Mouse (Mus musculus): ENCODE results near the gene 1700029H14Rik. TPM values are rescaled to one million over a fixed set of nuclear protein-coding genes. Genes with fewer than 3 reads are reported as not detected.

1700029H14Rik gene
- polyA plus RNA-seq, 1 experiment, result 20.4 TPM

GRCm38 (mm10) chr8:13550718-13551573, 11.3 kb downstream of the 1700029H14Rik start:
- H3K36me3 ChIP-seq (replicated peaks; ENCODE audit: low read length), result peaks cover 63% of the 10 kb centered on the region
- peak overlapping the region; percentile 46 for H3K4me3 ChIP-seq (replicated peaks)
- H3K4me1 ChIP-seq, result peaks cover 59% of the 10 kb centered on the region
- H3K9me3 ChIP-seq, result peaks cover 5% of the 10 kb centered on the region
- TF ChIP-seq GATA1 (IDR thresholded peaks at IDR 0.05; ENCODE audit: borderline replicate concordance, low read length), result no peak
- TF ChIP-seq FLI1 (IDR thresholded peaks at IDR 0.05; ENCODE audit: low read length), result no peak
- peaks cover 11% of the 10 kb centered on the region for H3K27me3 ChIP-seq (replicated peaks)

DNA sequence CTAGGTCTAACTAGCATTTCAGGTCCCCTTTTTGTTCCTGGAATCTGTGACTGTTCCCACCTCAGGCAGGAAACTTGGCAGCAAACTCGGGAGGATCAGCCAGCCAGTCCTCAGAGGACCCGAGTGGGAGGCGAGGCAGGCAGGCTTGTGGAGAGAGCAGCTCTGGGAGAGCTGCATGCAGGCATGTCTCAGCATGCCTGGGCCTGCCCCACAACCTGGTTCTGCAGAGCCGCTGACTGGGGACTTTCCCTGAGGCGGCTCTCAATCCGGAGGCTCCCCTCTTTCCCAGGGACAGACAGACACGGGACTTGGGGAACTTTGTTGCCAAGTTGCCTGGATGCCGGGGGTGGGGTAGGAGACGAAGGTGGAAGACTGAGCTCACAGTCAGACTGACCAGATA, 13.4 kb downstream of the 1700029H14Rik start:
- H3K4me1 ChIP-seq, result peaks cover 40% of the 10 kb centered on the region
- H3K4me3 ChIP-seq (replicated peaks), result no peak overlapping the region
- H3K27me3 ChIP-seq (replicated peaks), result peaks cover 8% of the 10 kb centered on the region
- no peak for TF ChIP-seq FLI1 (IDR thresholded peaks at IDR 0.05; ENCODE audit: low read length)
- no peak for TF ChIP-seq GATA1 (IDR thresholded peaks at IDR 0.05; ENCODE audit: borderline replicate concordance, low read length)
- H3K36me3 ChIP-seq (replicated peaks; ENCODE audit: low read length), result peaks cover 57% of the 10 kb centered on the region
- peaks cover 15% of the 10 kb centered on the region for H3K9me3 ChIP-seq

- peaks cover 11% of the 10 kb centered on the region for H3K27me3 ChIP-seq (replicated peaks)
- H3K4me1 ChIP-seq, result peaks cover 40% of the 10 kb centered on the region
- TF ChIP-seq FLI1 (IDR thresholded peaks at IDR 0.05; ENCODE audit: low read length) (no peak), GATA1 (IDR thresholded peaks at IDR 0.05; ENCODE audit: borderline replicate concordance, low read length) (no peak)
- H3K4me3 ChIP-seq (replicated peaks), result no peak overlapping the region
- peaks cover 19% of the 10 kb centered on the region for H3K9me3 ChIP-seq
- H3K36me3 ChIP-seq (replicated peaks; ENCODE audit: low read length), result peaks cover 55% of the 10 kb centered on the region
Observed at GRCm38 (mm10) chr8:13548235-13548634, 14.0 kb downstream of the 1700029H14Rik start.

- H3K27me3 ChIP-seq (replicated peaks), result peaks cover 15% of the 10 kb centered on the region
- TF ChIP-seq GATA1 (IDR thresholded peaks at IDR 0.05; ENCODE audit: borderline replicate concordance, low read length), result no peak
- no peak for TF ChIP-seq FLI1 (IDR thresholded peaks at IDR 0.05; ENCODE audit: low read length)
- H3K9me3 ChIP-seq, result peaks cover 20% of the 10 kb centered on the region
- no peak overlapping the region for H3K4me3 ChIP-seq (replicated peaks)
- H3K4me1 ChIP-seq, result peaks cover 34% of the 10 kb centered on the region
- H3K36me3 ChIP-seq (replicated peaks; ENCODE audit: low read length), result peaks cover 42% of the 10 kb centered on the region
Observed at GRCm38 (mm10) chr8:13546421-13546820, 15.8 kb downstream of the 1700029H14Rik start.

DNA sequence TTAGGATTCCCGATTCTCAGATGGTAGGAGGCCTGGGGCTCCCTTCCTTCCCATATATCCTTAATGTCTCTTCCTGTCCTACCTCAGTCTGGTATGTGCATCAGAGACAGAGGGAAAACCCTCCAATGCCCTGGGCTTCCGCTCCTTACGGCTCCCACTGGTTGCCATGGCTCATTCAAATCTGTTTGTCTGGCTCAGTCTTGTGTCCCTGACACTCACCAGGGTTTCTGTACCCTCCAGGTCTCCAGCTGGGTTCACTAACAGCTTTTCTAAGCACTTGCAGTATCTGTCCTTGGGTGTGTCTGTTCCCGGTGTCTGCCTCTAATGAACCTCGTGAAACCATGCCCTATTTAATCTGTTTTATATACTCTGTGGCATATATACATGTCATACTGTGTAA, 20.7 kb downstream of the 1700029H14Rik start:
- TF ChIP-seq FLI1 (IDR thresholded peaks at IDR 0.05; ENCODE audit: low read length) (no peak), GATA1 (IDR thresholded peaks at IDR 0.05; ENCODE audit: borderline replicate concordance, low read length) (no peak)
- Histone ChIP-seq H3K4me1 (no peaks in the 10 kb centered on the region), H3K9me3 (peaks cover 24% of the 10 kb centered on the region), H3K27me3 (replicated peaks) (peaks cover 22% of the 10 kb centered on the region), H3K36me3 (replicated peaks; ENCODE audit: low read length) (peaks cover 8% of the 10 kb centered on the region), H3K4me3 (replicated peaks) (no peak overlapping the region)

DNA sequence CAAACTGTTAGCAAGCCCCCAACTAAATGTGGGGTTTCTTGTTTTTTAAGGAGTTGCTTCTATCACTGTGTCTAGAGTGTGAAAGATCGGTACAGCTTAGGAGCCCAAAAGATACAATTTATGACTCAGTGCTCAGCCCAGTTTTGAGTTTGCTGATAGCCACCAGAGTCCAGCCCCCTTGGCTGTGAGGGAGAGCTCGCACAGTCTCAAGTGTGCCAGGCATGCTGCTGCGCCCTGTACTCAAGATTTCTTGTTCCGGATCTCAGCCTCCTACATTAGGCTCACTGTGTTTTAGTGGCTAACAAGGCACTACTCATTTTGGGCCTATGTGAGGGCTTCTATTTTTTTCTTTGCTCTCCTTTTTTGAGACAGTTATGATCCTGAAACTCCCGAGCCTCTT, 22.1 kb downstream of the 1700029H14Rik start:
- Histone ChIP-seq H3K9me3 (peaks cover 10% of the 10 kb centered on the region; the same call in 1 of the 2 replicates), H3K4me3 (replicated peaks) (no peak overlapping the region), H3K36me3 (replicated peaks; ENCODE audit: low read length) (peaks cover 8% of the 10 kb centered on the region), H3K4me1 (no peaks in the 10 kb centered on the region), H3K27me3 (replicated peaks) (peaks cover 20% of the 10 kb centered on the region)
- no peak for TF ChIP-seq GATA1 (IDR thresholded peaks at IDR 0.05; ENCODE audit: borderline replicate concordance, low read length)
- TF ChIP-seq FLI1 (IDR thresholded peaks at IDR 0.05; ENCODE audit: low read length), result no peak

DNA sequence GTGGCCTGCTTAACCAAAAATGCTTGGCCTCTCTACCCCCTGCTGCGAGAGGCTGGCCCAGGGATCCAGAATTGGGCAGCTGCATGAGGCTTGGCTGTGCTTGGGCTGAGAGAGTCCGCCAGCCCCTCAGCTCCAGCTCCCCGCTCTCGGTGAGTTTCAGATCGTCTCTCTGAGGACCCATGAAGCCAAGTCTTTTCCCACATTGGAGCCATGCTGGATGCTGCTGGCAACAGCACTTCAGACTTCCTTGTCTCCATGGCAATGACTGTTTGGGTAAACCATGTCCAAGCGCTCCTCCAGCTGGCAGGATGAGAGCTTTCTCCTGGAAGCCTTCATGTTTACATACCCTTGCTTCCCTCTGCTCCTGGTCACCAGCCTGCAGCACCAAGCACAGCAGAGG, 23.4 kb downstream of the 1700029H14Rik start:
- Histone ChIP-seq H3K36me3 (replicated peaks; ENCODE audit: low read length) (peaks cover 8% of the 10 kb centered on the region), H3K27me3 (replicated peaks) (peaks cover 26% of the 10 kb centered on the region), H3K4me3 (replicated peaks) (no peak overlapping the region), H3K4me1 (no peaks in the 10 kb centered on the region), H3K9me3 (peaks cover 18% of the 10 kb centered on the region)
- no peak for TF ChIP-seq GATA1 (IDR thresholded peaks at IDR 0.05; ENCODE audit: borderline replicate concordance, low read length)

DNA sequence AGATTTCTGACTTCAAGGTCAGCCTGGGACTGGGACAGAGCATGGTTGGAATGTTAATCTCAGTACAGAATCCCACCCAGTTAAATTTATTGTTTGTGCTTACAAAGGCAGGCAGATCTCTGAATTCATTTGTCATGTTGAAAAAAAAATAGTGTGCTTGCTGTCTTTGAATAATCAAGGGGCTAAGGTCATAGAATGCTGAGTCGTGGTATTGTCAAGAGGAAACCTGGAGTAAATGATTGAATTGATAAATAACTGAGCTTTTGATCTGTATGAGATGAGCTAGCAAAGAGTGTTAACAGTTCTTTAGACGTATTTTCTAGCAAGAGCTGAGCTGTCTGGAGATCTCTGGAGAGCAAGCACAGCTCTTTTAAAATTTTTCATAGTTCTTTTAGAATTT, 25.2 kb downstream of the 1700029H14Rik start:
- H3K4me1 ChIP-seq, result no peaks in the 10 kb centered on the region
- H3K27me3 ChIP-seq (replicated peaks), result peaks cover 29% of the 10 kb centered on the region
- H3K9me3 ChIP-seq, result peaks cover 14% of the 10 kb centered on the region
- H3K36me3 ChIP-seq (replicated peaks; ENCODE audit: low read length), result peaks cover 4% of the 10 kb centered on the region
- no peak overlapping the region for H3K4me3 ChIP-seq (replicated peaks)
- TF ChIP-seq GATA1 (IDR thresholded peaks at IDR 0.05; ENCODE audit: borderline replicate concordance, low read length), result no peak

DNA sequence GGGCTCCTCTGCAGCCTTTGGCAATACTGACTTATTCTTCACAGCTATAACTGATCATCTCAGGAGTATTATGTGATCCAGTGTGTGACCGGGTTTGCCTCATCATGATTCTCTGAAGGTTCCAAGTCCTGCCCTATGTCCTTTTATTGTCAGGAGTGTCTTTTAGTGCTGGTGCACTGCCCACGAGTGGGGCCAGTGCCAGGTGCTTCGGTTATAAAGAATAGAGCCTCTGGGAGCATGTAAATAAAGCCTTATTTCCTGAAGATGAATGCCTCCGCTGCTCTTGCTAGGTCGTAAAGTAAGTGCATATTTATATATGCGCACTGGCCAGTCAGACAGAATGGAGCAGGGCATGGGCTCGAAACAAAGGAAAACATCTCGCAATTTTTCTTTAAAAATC, 29.1 kb downstream of the 1700029H14Rik start:
- TF ChIP-seq GATA1 (IDR thresholded peaks at IDR 0.05; ENCODE audit: borderline replicate concordance, low read length) (no peak), FLI1 (IDR thresholded peaks at IDR 0.05; ENCODE audit: low read length) (no peak)
- Histone ChIP-seq H3K36me3 (replicated peaks; ENCODE audit: low read length) (no peaks in the 10 kb centered on the region), H3K4me1 (peaks cover 13% of the 10 kb centered on the region), H3K9me3 (peaks cover 17% of the 10 kb centered on the region), H3K27me3 (replicated peaks) (peaks cover 51% of the 10 kb centered on the region), H3K4me3 (replicated peaks) (no peak overlapping the region)

DNA sequence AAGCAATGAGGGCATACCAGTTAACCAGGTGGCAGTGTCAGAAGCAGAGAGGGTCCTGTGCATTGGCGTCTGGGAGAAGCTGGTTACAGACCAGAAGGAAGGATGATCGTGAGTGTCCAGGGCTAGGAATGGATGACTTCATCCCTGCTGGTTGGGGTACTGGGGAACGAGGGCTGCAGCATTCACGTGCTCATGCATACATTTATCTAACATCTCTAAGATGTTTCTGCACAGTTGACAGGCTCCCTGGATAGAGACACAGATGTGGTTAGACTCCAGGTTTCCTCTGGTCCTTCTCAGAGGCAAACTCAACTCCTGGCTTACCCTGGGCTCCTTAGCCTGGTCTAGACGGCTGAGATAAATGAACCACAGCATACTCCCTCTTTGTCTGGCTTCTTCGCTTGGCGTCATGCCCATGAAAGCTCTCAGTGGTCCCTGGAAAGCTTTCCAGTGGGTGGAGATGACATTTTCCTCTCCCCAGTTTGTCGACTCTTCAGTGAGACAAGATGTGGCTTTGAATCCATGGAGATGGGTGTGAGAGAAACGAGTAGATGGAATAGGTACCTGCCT, 30.6 kb downstream of the 1700029H14Rik start:
- TF ChIP-seq FLI1 (IDR thresholded peaks at IDR 0.05; ENCODE audit: low read length), result no peak
- no peak for TF ChIP-seq GATA1 (IDR thresholded peaks at IDR 0.05; ENCODE audit: borderline replicate concordance, low read length)
- no peak overlapping the region for H3K4me3 ChIP-seq (replicated peaks)

More for the DNA sequence above, 30.6 kb downstream of the 1700029H14Rik start:
- no peaks in the 10 kb centered on the region for H3K36me3 ChIP-seq (replicated peaks; ENCODE audit: low read length)
- H3K9me3 ChIP-seq, result peaks cover 29% of the 10 kb centered on the region
- peaks cover 47% of the 10 kb centered on the region for H3K27me3 ChIP-seq (replicated peaks)
- H3K4me1 ChIP-seq, result peaks cover 13% of the 10 kb centered on the region
